Mouse (Mus musculus): ENCODE results near the gene Asic3. TPM values are rescaled to one million over a fixed set of nuclear protein-coding genes. Genes with fewer than 3 reads are reported as not detected.

Gene Asic3
- total and polyA plus RNA-seq, 3 experiments = 0.05 TPM; not detected in 2

GRCm38 (mm10) chr5:24408651-24409050 is 4.5 kb upstream of the Asic3 start:
- peaks cover 11% of the 10 kb centered on the region for H3K27me3 ChIP-seq (ENCODE audit: insufficient read depth, low read length)
- DNase-seq (ENCODE audit: low spot score) = no peak
- peaks cover 70% of the 10 kb centered on the region for H3K36me3 ChIP-seq (replicated peaks)
- no peak for TF ChIP-seq TAL1 (conservative IDR thresholded peaks at IDR 0.05; ENCODE audit: low read depth, low read length)
- TF ChIP-seq GATA2 (IDR thresholded peaks at IDR 0.05; ENCODE audit: borderline replicate concordance, low read depth, low read length) = no peak
- TF ChIP-seq POLR2AphosphoS5 (IDR thresholded peaks at IDR 0.05; ENCODE audit: insufficient replicate concordance, low read depth, low read length) = no peak
- no peak for TF ChIP-seq CTCF (IDR thresholded peaks at IDR 0.05; ENCODE audit: low read depth, low read length)
- TF ChIP-seq GATA1 (IDR thresholded peaks at IDR 0.05; ENCODE audit: borderline replicate concordance, low read length) = no peak
- peaks cover 2% of the 10 kb centered on the region for H3K4me1 ChIP-seq (ENCODE audit: insufficient read depth, low read depth, low read length)
- no peak for ATAC-seq (ENCODE audit: extremely low read depth, insufficient number of reproducible peaks, low FRiP score, poor library complexity, severe bottlenecking)
- H3K9me3 ChIP-seq (replicated peaks) = no peaks in the 10 kb centered on the region
- no peak overlapping the region for H3K4me3 ChIP-seq (ENCODE audit: low read depth, low read length)

GRCm38 (mm10) chr5:24409466-24409865 is 3.7 kb upstream of the Asic3 start:
- H3K36me3 ChIP-seq (replicated peaks) = peaks cover 62% of the 10 kb centered on the region
- H3K4me1 ChIP-seq (ENCODE audit: insufficient read depth, low read depth, low read length) = peaks cover 2% of the 10 kb centered on the region
- no peak for ATAC-seq (ENCODE audit: extremely low read depth, insufficient number of reproducible peaks, low FRiP score, poor library complexity, severe bottlenecking)
- TF ChIP-seq GATA1 (IDR thresholded peaks at IDR 0.05; ENCODE audit: borderline replicate concordance, low read length) = no peak
- no peak for TF ChIP-seq POLR2AphosphoS5 (IDR thresholded peaks at IDR 0.05; ENCODE audit: insufficient replicate concordance, low read depth, low read length)
- no peak for TF ChIP-seq CTCF (IDR thresholded peaks at IDR 0.05; ENCODE audit: low read depth, low read length)
- TF ChIP-seq GATA2 (IDR thresholded peaks at IDR 0.05; ENCODE audit: borderline replicate concordance, low read depth, low read length) = no peak
- TF ChIP-seq TAL1 (conservative IDR thresholded peaks at IDR 0.05; ENCODE audit: low read depth, low read length) = no peak
- DNase-seq (ENCODE audit: low spot score) = no peak
- no peak overlapping the region for H3K4me3 ChIP-seq (ENCODE audit: low read depth, low read length)
- H3K27me3 ChIP-seq (ENCODE audit: insufficient read depth, low read length) = peaks cover 19% of the 10 kb centered on the region
- H3K9me3 ChIP-seq (replicated peaks) = no peaks in the 10 kb centered on the region

- no peak overlapping the region for H3K4me3 ChIP-seq (ENCODE audit: low read depth, low read length)
- peaks cover 43% of the 10 kb centered on the region for H3K36me3 ChIP-seq (replicated peaks)
- peaks cover 30% of the 10 kb centered on the region for H3K27me3 ChIP-seq (ENCODE audit: insufficient read depth, low read length)
- no peaks in the 10 kb centered on the region for H3K9me3 ChIP-seq (replicated peaks)
- DNase-seq (ENCODE audit: low spot score) (no peak), ATAC-seq (ENCODE audit: extremely low read depth, insufficient number of reproducible peaks, low FRiP score, poor library complexity, severe bottlenecking) (no peak)
- TF ChIP-seq GATA2 (IDR thresholded peaks at IDR 0.05; ENCODE audit: borderline replicate concordance, low read depth, low read length) = no peak
- no peak for TF ChIP-seq GATA1 (IDR thresholded peaks at IDR 0.05; ENCODE audit: borderline replicate concordance, low read length)
- no peak for TF ChIP-seq CTCF (IDR thresholded peaks at IDR 0.05; ENCODE audit: low read depth, low read length)
- TF ChIP-seq TAL1 (conservative IDR thresholded peaks at IDR 0.05; ENCODE audit: low read depth, low read length) = no peak
- TF ChIP-seq POLR2AphosphoS5 (IDR thresholded peaks at IDR 0.05; ENCODE audit: insufficient replicate concordance, low read depth, low read length) = no peak
- H3K4me1 ChIP-seq (ENCODE audit: insufficient read depth, low read depth, low read length) = peaks cover 13% of the 10 kb centered on the region
These were observed 1.1 kb upstream of the Asic3 start for GRCm38 (mm10) chr5:24412063-24412462.

GRCm38 (mm10) chr5:24413938-24414337 is 746 bp downstream of the Asic3 start:
- H3K4me3 ChIP-seq (ENCODE audit: low read depth, low read length) = no peak overlapping the region
- H3K36me3 ChIP-seq (replicated peaks) = peaks cover 37% of the 10 kb centered on the region
- H3K27me3 ChIP-seq (ENCODE audit: insufficient read depth, low read length) = peaks cover 30% of the 10 kb centered on the region
- H3K4me1 ChIP-seq (ENCODE audit: insufficient read depth, low read depth, low read length) = peaks cover 13% of the 10 kb centered on the region
- no peaks in the 10 kb centered on the region for H3K9me3 ChIP-seq (replicated peaks)
- DNase-seq (ENCODE audit: low spot score) (no peak), ATAC-seq (ENCODE audit: extremely low read depth, insufficient number of reproducible peaks, low FRiP score, poor library complexity, severe bottlenecking) (no peak)
- no peak for TF ChIP-seq POLR2AphosphoS5 (IDR thresholded peaks at IDR 0.05; ENCODE audit: insufficient replicate concordance, low read depth, low read length)
- TF ChIP-seq CTCF (IDR thresholded peaks at IDR 0.05; ENCODE audit: low read depth, low read length) = no peak
- TF ChIP-seq GATA2 (IDR thresholded peaks at IDR 0.05; ENCODE audit: borderline replicate concordance, low read depth, low read length) = no peak
- TF ChIP-seq TAL1 (conservative IDR thresholded peaks at IDR 0.05; ENCODE audit: low read depth, low read length) = no peak

- H3K4me1 ChIP-seq (ENCODE audit: insufficient read depth, low read depth, low read length) = peaks cover 13% of the 10 kb centered on the region
- H3K36me3 ChIP-seq (replicated peaks) = peaks cover 43% of the 10 kb centered on the region
- H3K27me3 ChIP-seq (ENCODE audit: insufficient read depth, low read length) = peaks cover 30% of the 10 kb centered on the region
- ATAC-seq (ENCODE audit: extremely low read depth, insufficient number of reproducible peaks, low FRiP score, poor library complexity, severe bottlenecking) (no peak), DNase-seq (ENCODE audit: low spot score) (peak; percentile 54)
- no peak overlapping the region for H3K4me3 ChIP-seq (ENCODE audit: low read depth, low read length)
- no peaks in the 10 kb centered on the region for H3K9me3 ChIP-seq (replicated peaks)
- peak; percentile 23; the same call in 1 of the 2 replicates for TF ChIP-seq CTCF (IDR thresholded peaks at IDR 0.05; ENCODE audit: low read depth, low read length)
- no peak for TF ChIP-seq GATA1 (IDR thresholded peaks at IDR 0.05; ENCODE audit: borderline replicate concordance, low read length)
These were observed 3.1 kb downstream of the Asic3 start for GRCm38 (mm10) chr5:24416222-24416736.

- no peak for DNase-seq (ENCODE audit: low spot score)
- Histone ChIP-seq H3K9me3 (replicated peaks) (no peaks in the 10 kb centered on the region), H3K27me3 (ENCODE audit: insufficient read depth, low read length) (peaks cover 30% of the 10 kb centered on the region), H3K36me3 (replicated peaks) (peaks cover 53% of the 10 kb centered on the region), H3K4me1 (ENCODE audit: insufficient read depth, low read depth, low read length) (peaks cover 17% of the 10 kb centered on the region), H3K4me3 (ENCODE audit: low read depth, low read length) (no peak overlapping the region)
- TF ChIP-seq POLR2AphosphoS5 (IDR thresholded peaks at IDR 0.05; ENCODE audit: insufficient replicate concordance, low read depth, low read length) (no peak), TAL1 (conservative IDR thresholded peaks at IDR 0.05; ENCODE audit: low read depth, low read length) (no peak), GATA1 (IDR thresholded peaks at IDR 0.05; ENCODE audit: borderline replicate concordance, low read length) (no peak), GATA2 (IDR thresholded peaks at IDR 0.05; ENCODE audit: borderline replicate concordance, low read depth, low read length) (no peak)
- no peak for ATAC-seq (ENCODE audit: extremely low read depth, insufficient number of reproducible peaks, low FRiP score, poor library complexity, severe bottlenecking)
These were observed 4.4 kb downstream of the Asic3 start for GRCm38 (mm10) chr5:24417587-24417986.

All from G1E (cell line).